Mouse (Mus musculus) embryo, embryonic 10 days (tissue): ENCODE data around the gene Chrnb4.
A peak's percentile ranks its signal among the peaks of the same experiment; 100 is the strongest.

Experiments
- DNase-seq: peaks from one replicate; pipeline ENCODE4 v3.0.0-alpha.2; 2015; ENCODE audit warnings: low spot score

Gene Chrnb4

GRCm38 (mm10) chr9:55023326-55023725 is 25.3 kb downstream of the Chrnb4 start:
- no peak for DNase-seq

- no peak for DNase-seq
Measured at GRCm38 (mm10) chr9:55016926-55017325, 31.7 kb downstream of the Chrnb4 start.

- peak; percentile 42 for DNase-seq
Measured at GRCm38 (mm10) chr9:55010588-55011350, 37.8 kb downstream of the Chrnb4 start.

- no peak for DNase-seq
Measured at GRCm38 (mm10) chr9:55009692-55010091, 38.9 kb downstream of the Chrnb4 start.

- no peak for DNase-seq
Measured at GRCm38 (mm10) chr9:55003609-55004008, 45.0 kb downstream of the Chrnb4 start.

GRCm38 (mm10) chr9:54995645-54996044 is 52.9 kb downstream of the Chrnb4 start:
- DNase-seq = no peak

- no peak for DNase-seq
Measured at GRCm38 (mm10) chr9:54994381-54994780, 54.2 kb downstream of the Chrnb4 start.

GRCm38 (mm10) chr9:54990362-54990761 is 58.2 kb downstream of the Chrnb4 start:
- no peak for DNase-seq

- no peak for DNase-seq
Measured at GRCm38 (mm10) chr9:54982401-54982800, 66.2 kb downstream of the Chrnb4 start.

- DNase-seq = peak; percentile 60
Measured at GRCm38 (mm10) chr9:54981291-54982191, 67.0 kb downstream of the Chrnb4 start.

GRCm38 (mm10) chr9:54980674-54981073 is 67.9 kb downstream of the Chrnb4 start, which contains the start of gene Chrna5:
TSS of gene Chrna5 (plus strand) at chr9:54980880.
- DNase-seq = no peak
